Mouse (Mus musculus): ENCODE data around the gene Oit1.

Oit1 gene

GRCm38 (mm10) chr14:8378685-8379313 is at the start of gene Oit1:
Gene Oit1 (minus strand): TSS chr14:8378754.
- no peak for DNase-seq (ENCODE audit: low read depth, low spot score)

GRCm38 (mm10) chr14:8422833-8423232 is 44.3 kb upstream of the Oit1 start:
- DNase-seq (ENCODE audit: low read depth, low spot score), result no peak

GRCm38 (mm10) chr14:8421199-8421787 is 42.7 kb upstream of the Oit1 start:
- DNase-seq (ENCODE audit: low read depth, low spot score), result no peak

- DNase-seq (ENCODE audit: low read depth, low spot score), result no peak
These were observed 40.1 kb upstream of the Oit1 start for GRCm38 (mm10) chr14:8418610-8419009.

GRCm38 (mm10) chr14:8405946-8406345 is 27.4 kb upstream of the Oit1 start:
- DNase-seq (ENCODE audit: low read depth, low spot score), result no peak

GRCm38 (mm10) chr14:8403310-8403709 is 24.8 kb upstream of the Oit1 start:
- no peak for DNase-seq (ENCODE audit: low read depth, low spot score)

GRCm38 (mm10) chr14:8398507-8398906 is 20.0 kb upstream of the Oit1 start:
- no peak for DNase-seq (ENCODE audit: low read depth, low spot score)

GRCm38 (mm10) chr14:8395690-8396287 is 17.2 kb upstream of the Oit1 start:
- DNase-seq (ENCODE audit: low read depth, low spot score), result no peak

- no peak for DNase-seq (ENCODE audit: low read depth, low spot score)
These were observed 13.7 kb upstream of the Oit1 start for GRCm38 (mm10) chr14:8392181-8392825.

GRCm38 (mm10) chr14:8369394-8369793 is 9.2 kb downstream of the Oit1 start:
- DNase-seq (ENCODE audit: low read depth, low spot score), result no peak

GRCm38 (mm10) chr14:8368900-8369299 is 9.7 kb downstream of the Oit1 start:
- no peak for DNase-seq (ENCODE audit: low read depth, low spot score)

GRCm38 (mm10) chr14:8367727-8368520 is 10.6 kb downstream of the Oit1 start:
- no peak for DNase-seq (ENCODE audit: low read depth, low spot score)

GRCm38 (mm10) chr14:8367121-8367520 is 11.4 kb downstream of the Oit1 start:
- no peak for DNase-seq (ENCODE audit: low read depth, low spot score)

GRCm38 (mm10) chr14:8365833-8366232 is 12.7 kb downstream of the Oit1 start:
- no peak for DNase-seq (ENCODE audit: low read depth, low spot score)

GRCm38 (mm10) chr14:8356836-8357235 is 21.7 kb downstream of the Oit1 start:
- no peak for DNase-seq (ENCODE audit: low read depth, low spot score)

- peak; percentile 34 for DNase-seq (ENCODE audit: low read depth, low spot score)
These were observed 22.5 kb downstream of the Oit1 start for GRCm38 (mm10) chr14:8355999-8356501.

- no peak for DNase-seq (ENCODE audit: low read depth, low spot score)
These were observed 29.6 kb downstream of the Oit1 start for GRCm38 (mm10) chr14:8348927-8349326.

- peak; percentile 68 for DNase-seq (ENCODE audit: low read depth, low spot score)
These were observed 32.1 kb downstream of the Oit1 start for GRCm38 (mm10) chr14:8346255-8346997.

- no peak for DNase-seq (ENCODE audit: low read depth, low spot score)
These were observed 33.0 kb downstream of the Oit1 start for GRCm38 (mm10) chr14:8345566-8345965.

- no peak for DNase-seq (ENCODE audit: low read depth, low spot score)
These were observed 35.9 kb downstream of the Oit1 start for GRCm38 (mm10) chr14:8342509-8343106.

GRCm38 (mm10) chr14:8340226-8340625 is 38.3 kb downstream of the Oit1 start:
- no peak for DNase-seq (ENCODE audit: low read depth, low spot score)

Data from c-Kit-negative CD71-positive TER-119-positive erythroid progenitor cells, embryonic 14.5 days (primary cell).